Mouse (Mus musculus) thymus, postnatal 14 days (tissue): ENCODE data around the gene Ttyh1.
A peak's percentile ranks its signal among the peaks of the same experiment; 100 is the strongest.
"Not testable (repeated sequence)": the region's sequence is repeated elsewhere in the genome, so short reads cannot be mapped to it uniquely, and the experiment has no call there.

Experiments used
- DNase-seq: peaks from one replicate; pipeline ENCODE4 v3.0.0; 2021

The Ttyh1 gene

DNA sequence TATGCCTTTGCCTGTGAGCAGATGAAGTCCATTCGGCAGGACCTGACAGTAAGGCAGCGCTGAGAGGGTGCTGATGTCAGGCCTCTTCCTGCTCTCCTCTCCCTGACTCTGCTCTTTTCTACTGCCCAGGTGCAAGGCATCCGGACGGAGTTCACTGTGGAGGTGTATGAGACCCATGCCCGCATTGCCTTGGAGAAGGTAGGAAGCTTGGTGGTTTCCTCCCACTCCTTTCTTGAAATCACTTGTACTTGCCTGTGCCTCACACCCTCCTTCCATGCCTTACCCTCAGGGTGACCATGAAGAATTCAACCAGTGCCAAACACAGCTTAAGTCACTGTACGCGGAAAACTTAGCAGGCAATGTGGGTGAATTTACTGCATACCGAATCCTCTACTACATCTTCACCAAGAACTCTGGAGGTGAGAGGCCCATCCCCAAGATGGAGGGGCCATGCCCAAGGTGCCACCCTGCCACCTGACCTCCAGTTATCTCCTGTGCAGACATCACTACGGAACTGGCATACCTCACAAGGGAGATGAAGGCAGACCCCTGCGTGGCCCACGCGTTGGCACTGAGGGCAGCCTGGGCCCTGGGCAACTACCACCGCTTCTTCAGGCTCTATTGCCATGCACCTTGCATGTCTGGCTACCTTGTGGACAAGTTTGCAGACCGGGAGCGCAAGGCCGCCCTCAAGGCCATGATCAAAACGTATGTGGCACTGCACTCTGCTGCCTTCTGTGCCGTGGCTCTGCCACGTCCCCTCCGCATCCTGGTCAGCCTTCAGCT, 25.8 kb downstream of the Ttyh1 start:
- no peak for DNase-seq

DNA sequence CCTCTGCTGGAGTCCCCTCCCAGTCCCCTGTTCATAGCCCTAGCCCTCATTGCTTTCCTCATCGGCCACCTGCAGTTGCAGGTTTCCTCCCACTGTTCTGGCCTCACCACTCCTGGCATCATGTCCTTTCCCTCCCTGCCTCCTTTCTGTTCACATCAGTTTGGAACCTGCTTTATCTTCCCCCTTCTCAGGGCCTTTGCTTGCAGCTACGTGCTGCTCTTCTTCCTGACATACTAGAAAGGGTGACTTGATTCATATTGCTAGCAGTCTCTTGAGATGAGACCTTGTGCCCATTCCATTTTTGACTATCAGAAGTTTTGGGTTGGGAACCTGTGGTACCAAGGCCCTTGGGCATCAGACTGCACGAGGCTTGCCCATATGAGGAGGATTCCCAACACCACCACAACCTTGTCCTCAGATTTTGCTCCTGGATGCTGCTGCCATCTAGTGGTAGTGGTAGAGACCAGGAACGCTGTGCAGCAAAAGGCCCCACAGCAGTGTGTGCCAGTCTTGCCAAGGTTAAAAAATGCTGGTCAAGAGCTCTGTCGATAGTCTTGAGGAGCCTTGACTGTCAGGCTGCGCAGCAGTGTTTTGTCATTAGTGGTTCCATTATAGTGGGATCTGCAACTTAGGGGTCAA, 26.5 kb downstream of the Ttyh1 start:
- peak; percentile 62 for DNase-seq

DNA sequence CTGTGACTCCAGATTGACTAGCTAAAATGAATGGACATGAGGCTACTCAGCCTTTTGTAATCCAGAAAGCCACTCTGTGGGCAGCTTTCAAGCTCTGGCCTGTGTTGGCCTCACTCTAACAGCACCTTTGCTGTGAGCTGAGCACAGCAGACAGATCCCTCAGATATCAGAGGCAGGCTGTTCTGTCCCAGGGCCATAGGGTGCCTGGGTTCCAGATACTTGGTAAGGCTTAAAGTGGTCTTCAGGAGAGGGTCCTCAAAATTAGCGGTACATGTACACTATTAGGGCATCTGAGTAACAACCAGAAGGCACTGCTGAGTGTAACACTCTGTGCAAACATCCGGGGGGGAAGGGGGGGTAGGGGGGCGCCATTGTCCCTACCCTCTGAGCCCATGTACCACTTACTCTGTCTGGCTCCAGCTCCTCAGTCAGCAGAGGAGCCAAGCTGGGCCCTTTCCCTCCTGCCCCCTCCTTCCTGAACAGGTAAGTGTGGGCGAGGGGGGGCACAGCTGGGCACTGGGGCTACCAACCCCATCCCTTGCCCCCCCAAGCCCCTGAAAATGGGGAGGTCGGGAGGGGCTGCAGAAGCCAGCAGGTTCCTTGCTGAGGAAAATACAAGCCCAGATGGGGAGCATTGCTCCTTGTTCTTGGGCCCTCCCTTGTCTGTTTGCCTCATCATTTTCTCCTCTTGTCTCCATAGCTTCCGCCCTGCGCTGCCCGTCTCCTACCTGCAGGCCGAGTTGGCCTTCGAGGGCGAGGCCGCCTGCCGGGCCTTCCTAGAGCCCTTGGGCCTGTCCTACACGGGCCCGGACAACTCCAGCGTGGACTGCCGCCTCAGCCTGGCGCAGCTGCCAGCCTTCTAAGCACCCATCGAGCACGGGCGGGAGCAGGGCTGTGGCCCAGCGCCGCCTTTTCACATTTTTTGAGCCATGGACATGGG, 27.3 kb downstream of the Ttyh1 start:
- DNase-seq = no peak

DNA sequence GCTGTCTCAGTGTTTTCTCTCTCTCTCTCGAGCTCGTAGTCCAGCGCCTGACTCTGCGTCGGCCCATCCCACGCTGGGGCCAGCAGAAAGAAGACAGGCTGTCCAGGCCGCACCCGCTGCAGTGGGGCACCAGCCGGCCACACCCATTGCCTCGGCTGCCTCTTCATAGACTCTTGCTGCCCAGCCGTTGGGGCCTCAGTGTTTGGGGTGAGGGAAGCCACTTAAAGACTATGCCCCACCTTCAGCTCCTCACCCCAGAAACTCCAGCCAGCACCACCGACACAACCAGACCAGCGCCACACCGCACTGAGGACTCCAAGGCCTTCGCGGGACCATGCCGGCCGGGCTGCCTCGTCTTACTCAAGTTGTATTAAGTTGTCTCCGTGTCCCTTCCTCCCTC, 28.2 kb downstream of the Ttyh1 start:
- no peak for DNase-seq

DNA sequence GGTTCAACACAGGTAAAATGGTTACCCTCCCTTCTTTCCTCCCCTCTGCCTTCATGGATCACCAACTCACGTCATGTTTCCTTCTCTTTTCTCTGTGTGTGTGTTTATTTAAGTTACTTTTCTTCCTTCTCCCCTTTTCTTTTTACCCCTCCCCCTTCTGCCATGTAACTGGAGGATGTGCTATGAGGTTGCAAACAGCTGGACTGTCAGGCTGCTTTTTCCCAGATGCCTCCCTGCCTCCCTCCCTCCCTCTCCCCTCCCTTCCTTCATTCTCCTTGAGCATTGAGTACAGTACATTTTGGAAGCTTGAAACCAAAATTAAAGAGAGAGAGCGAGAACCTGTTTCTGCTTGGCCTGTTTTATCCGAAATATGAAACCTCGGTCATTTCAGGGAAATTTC, 28.6 kb downstream of the Ttyh1 start:
- no peak for DNase-seq

DNA sequence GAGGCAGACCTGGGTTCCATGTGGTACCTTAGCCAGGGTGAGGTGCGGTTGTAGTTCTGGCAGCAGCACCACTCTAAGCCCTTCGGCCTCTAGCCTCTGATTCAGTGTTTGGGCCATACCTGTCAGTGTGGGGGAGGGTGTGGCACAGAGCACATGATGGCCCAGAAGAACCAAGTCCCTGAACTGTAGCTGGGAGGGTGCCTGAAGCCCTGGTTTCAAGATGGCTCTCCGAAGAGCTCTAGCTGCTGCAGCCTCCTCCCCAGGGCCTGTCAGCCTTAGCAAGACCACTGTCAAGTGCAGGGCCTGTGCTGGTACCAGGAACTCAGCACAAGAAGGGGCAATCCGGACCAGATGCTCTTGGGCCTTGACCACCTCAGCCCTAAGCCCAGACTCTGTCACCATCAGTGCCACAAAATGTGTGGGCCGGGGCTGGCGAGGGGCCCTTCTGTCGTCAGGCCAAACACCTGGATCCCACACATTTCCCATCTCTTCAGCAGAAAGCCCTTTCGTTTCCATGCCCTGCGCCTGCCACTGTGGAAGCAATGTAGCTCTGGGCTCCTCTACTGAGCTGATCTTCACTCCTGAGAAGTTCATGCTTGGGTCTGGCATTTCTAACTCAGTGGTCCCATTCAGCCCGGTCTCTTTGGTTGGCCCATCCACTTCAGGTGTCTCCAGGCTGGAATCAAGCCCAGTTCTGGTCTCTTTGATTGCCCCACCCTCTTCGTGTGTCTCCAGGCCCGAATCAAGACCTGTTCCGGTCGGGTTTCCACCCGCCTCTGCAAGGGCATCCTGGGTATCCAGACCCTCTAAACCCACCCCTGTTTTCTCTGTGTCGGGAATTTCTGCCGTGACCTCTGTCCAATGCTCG, 29.4 kb downstream of the Ttyh1 start:
- DNase-seq = no peak

DNA sequence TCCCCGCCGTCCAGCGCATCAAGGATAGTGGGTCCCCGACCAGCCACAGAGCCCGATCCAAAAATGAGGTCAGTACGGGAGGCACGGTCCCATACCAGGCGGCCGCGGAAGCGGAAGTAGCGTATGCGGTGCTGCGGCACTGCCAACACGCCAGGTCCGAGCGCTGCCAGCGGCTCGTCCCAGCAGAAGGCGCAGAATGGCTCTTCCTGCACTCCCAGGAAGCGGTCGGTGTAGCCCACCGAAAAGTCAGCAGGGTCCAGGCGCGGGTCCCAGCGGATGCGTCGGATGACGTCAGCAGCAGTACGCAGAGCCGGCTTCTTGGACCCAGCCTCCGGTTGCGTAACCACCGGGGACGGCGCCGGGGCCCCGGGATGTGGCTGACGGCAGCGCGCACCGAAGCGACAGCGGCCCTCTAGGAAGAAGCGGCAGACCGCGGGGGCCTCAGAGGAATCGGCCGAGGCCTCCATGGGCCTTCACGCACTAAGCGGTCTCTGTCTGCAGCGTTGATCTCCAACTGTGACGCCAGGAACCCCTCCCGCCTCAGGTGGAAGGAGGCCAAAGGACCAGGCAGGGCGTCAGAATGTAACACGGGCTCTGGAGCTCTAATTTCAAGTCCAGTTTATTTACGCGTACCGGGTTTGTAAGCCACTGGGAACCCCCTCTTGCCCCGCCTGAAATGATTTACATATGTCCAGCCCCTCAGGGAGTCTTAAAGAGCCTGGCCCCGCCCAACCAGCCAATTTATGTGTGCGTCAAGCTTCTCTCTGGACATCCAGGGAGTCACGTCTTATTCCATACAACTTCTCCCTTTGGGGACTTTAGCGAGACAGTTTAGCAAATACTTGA, 30.2 kb downstream of the Ttyh1 start:
- DNase-seq = peak; percentile 82

DNA sequence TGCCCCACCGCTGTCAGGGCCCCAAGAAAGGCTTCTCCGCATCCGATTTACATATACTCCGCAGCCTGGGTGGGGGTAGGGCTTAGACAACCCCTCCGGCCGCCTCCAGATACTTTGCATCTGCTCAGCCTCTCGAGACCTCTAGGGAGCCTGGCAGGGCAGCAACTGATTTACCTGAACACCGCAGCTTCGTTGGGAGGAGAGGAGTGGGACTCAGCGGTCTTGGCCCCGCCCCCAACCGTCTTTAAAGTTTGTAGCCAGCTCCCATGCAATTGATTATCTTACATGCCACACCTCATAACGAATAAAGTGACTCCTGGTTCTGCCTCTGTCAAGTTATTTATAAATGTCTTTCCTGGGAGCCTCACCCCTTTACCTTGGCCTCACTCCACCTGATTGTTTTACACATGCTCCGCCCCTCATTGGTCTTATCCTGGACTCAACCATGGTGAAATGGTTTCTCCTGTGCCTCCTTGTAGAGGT, 30.9 kb downstream of the Ttyh1 start, which contains the start of gene Leng9:
TSS of gene Leng9 (minus strand) at position 316 of the 483 bp plus-strand sequence.
- DNase-seq = peak; percentile 55

DNA sequence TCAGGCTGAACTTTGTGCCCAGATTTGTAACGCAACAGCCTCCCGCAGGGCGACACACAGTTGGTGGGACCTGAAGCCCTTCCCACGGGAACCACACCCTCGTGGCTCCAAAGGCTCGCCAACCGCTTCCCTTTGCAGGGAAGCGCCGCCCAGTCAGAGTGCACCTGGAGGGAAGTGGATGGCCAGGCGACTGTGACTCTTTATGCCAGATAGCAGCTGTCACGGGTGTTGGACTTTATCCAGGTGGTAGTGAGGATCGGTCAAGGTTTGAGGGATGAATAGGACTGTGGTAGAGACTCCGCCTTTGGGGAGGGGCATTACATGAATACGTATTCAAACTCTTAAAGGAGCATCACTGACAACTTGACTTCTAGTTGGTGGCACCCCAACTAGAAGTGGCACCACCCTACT, 31.6 kb downstream of the Ttyh1 start:
- DNase-seq = no peak

DNA sequence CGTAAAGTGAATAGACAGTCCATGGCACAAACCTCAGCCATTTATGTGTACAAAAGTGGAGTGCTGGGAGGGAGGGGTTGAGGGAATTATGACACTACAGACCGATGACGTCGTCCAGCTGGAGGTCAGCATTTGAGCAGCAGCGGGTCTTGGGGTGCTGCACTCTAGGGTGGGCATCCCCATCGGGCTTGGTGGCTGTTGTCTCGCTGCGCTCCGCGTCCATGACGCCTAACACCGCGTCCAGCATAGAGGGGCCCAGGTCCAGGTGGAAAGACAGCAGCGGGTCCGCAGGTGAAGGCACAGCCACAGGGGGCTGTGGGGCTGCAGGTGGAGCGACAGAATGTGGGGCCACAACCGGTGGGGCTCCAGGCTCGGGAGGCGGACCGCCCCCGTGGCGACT, 32.0 kb downstream of the Ttyh1 start:
- DNase-seq = no peak

DNA sequence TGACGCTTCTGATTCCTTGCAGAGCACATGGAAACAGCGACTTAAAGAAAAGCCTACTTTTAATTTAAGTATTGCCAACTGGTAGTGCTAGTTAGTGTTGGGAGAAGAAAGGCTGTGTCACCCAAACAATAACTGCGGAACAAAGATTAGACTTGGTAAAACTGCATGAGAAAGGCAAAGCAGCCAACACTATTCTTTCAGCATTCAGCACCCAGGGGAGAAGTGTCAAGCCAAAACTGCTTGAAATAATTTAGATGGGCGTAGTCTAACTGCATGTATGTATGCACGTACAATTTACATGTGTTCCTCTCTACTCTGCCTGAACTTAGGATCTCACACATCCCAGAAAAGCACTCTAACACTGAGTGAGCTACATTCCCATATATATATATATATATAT, 35.1 kb downstream of the Ttyh1 start:
- no peak for DNase-seq

DNA sequence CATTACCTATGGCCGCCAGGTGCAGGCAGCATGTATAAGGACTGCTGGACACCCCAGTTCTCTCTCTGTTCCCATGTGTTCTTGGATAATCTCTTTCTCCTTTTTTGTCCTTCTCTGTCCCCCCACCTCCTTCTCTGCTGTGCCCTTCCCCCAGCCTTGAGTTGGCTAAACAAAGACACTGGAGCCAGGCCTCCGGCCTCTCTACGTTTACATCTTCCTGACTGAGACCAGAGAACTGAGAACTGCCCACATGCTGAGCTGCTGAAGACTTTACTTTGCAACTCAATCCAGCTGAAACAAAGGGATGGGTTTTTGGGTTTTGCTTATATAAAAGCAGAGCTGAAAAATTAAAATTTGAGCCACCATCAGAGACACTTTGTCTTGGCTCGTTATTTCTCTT, 35.8 kb downstream of the Ttyh1 start:
- DNase-seq = no peak

DNA sequence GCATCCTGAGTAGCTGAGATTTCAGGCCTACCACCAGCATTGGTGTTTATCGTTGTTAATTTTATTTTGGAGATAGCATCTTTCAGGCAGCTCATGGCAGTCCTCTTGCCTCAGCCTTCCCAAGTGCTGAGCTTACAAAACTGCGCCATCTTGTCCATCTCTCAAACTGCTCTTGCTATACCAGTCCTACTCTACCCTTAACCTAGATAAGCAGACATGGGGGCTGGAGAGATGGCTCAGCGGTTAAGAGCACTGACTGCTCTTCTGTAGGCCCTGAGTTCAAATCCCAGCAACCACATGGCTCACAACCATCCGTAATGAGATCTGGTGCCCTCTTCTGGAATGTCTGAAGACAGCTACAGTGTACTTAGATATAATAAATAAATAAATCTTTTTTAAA, 42.4 kb downstream of the Ttyh1 start:
- not testable (repeated sequence) for DNase-seq

DNA sequence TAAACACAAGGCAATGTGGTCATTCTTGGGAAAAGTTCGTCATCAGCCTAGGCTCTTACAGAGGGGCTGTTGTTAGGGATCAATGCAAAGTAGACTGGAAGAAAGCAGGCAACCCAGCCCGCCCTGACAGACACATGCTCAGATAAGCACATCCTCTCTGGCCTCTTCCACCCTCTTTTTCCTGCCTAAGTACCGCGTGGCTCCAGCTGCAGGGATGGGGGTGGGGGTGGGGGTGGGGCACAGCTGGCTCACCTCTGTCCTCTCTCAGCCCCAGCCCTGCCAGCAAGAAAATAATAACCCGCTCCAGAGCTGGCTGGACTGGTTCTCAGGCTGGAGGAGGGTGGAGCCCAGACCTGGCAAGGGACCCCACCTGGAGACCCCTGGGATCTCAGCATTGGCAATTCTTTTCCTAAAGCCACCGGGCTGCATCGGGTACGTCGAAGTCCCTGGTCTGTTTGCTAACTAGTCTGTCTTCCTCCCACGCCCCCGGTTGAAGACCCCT, 44.4 kb downstream of the Ttyh1 start:
- no peak for DNase-seq

DNA sequence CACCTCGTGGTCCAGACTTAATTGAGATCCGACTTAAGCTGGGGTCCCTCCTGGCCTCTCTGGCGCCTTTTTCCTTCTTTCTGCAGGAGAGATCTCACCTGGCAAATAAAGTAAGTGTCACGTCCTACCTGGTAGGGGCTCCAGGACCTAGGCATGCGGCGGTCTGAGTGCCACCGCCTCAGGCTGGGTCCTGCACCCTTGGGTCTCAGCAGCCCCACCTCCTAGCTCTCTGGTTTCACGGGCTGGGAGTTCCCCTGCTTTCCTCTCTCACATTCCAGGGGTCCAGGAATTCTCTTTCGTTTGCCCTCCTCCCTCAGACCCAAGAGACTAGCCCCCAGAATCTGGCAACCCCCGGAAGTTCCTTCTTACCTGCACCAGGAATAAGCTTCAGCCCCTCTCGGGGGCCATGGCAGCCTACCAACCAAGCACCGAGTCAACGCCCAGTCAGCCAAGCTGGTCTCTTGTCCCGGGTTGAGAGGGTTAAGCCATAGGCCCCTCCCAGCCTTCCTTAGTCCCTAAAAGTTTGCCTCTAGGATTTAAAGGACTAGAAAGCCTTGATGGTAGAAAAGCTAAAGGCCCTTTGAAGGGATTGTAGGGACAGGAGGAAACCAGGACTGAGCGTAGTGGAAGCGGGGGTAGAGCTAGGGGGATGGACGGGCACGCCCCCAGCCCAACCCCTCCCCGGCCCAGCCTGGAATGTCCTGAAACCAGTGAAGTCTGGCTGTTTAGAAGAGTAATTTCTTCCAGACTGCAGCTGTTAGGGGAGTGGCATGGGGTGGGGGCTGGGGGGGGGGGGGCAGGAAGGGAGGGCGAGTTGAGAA, 45.1 kb downstream of the Ttyh1 start, which contains the start of gene Cdc42ep5:
TSS of gene Cdc42ep5 (minus strand) at position 771 of the 821 bp plus-strand sequence.
- no peak for DNase-seq

DNA sequence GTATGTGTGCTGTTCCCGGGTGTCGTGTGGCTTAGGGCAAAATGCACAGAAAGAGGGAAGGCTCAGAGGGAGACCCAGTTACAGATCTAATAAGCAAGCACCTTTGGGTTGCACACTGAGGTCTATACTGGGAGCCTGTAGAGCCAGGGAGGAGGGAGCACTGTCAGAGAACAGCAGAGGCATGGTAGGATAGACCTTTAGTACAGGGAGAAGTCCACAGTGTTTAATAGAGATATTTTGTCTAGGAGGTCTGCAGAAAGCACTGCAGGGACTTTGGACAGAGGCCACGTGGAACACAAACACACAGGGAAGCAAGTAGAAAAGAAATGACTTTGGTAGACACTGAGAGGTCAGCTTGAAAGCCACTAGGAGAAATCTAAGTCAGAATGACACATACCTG, 46.1 kb downstream of the Ttyh1 start:
- no peak for DNase-seq

DNA sequence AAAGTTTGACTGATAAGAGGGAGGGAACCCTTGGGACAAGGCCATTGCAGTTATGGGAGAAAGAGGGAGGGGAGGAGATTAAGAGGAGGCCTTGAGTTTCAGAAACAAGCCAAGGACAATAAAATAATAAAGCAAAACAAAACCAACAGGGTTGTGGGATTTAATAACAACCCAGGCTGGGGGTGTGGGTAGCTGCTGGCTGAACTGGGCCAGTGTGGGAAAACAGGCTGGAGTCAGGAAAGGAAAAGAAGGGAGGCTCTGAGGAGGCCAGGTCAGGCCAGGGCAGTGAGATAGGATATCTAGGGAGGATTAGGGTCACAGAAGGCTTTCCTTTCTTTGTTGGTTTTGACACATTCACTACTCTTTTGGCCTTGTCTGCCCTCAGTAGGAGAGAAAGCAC, 47.9 kb downstream of the Ttyh1 start:
- DNase-seq = no peak

DNA sequence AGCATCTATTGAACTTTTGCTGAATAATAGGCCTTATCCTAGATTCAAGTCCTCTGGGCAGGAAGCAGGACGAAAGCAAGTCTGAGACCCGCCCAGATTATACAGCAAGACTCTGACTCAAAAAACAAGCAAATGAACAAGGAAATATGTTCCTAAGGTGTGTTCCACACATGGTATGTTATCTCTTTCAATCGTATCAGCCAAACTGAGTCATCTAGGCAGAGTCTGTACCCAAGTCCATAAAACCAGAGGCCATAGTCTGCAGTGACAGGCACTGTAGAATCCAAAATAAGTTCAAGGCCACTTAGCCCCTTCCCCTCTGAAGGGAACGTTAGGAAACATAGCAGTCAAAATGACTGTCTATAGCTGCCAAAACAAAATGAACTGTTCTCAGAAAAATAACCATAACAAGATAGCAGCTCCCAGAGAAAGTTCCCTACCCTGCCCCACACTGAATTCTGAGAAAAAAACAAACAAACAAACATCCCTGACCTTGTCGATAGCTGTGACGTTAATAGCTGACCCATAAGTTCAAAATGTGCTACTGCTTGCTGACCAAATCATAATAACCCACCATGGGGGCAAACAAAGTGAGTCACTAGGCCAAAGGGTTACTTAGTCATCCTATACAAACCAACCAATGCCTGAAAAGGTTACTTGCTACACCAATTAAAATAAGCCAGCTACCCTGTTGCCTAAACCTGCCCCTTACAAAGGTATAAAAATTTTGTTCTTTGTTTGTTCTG, 51.2 kb downstream of the Ttyh1 start:
- no peak for DNase-seq

DNA sequence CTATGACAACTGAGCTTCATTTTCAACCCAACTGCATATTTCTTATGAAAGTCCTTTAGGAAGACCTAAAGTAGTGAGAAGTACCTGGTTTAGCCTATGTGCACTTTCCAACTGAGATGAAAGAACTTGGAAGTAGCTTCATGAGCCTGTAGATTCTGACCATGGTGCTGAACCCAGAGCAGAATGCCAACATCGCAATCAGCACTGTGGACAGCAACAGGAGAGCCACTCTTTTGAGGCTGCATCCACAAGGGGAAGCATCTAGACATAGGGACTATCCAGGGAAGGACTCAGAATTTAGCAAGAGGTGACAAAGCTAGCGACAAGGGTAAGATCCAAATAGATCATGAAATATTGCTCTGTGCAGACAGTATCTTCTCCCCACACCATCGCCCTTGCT, 59.2 kb downstream of the Ttyh1 start:
- DNase-seq = no peak
